Mouse (Mus musculus): Measurements from ENCODE around the gene Aff1. TPM values are rescaled to one million over a fixed set of nuclear protein-coding genes. Genes with fewer than 3 reads are reported as not detected.

Aff1 gene
- polyA plus RNA-seq, 1 experiment: 50.1 TPM

GRCm38 (mm10) chr5:103836148-103836784 is 144.1 kb downstream of the Aff1 start:
- H3K4me1 ChIP-seq (ENCODE audit: control insufficient read depth, insufficient read depth, low read length): peaks cover 18% of the 10 kb centered on the region
- H3K27ac ChIP-seq (ENCODE audit: insufficient read depth, low read length): no peak overlapping the region
- TF ChIP-seq POLR2A (IDR thresholded peaks at IDR 0.05; ENCODE audit: low read depth, low read length) (no peak), CTCF (IDR thresholded peaks at IDR 0.05; ENCODE audit: borderline replicate concordance, insufficient read depth, low read length) (no peak)
- H3K4me3 ChIP-seq (ENCODE audit: insufficient read depth, low read length): no peak overlapping the region

GRCm38 (mm10) chr5:103838550-103839264 is 146.5 kb downstream of the Aff1 start:
- no peak for TF ChIP-seq POLR2A (IDR thresholded peaks at IDR 0.05; ENCODE audit: low read depth, low read length)
- no peak for TF ChIP-seq CTCF (IDR thresholded peaks at IDR 0.05; ENCODE audit: borderline replicate concordance, insufficient read depth, low read length)
- H3K27ac ChIP-seq (ENCODE audit: insufficient read depth, low read length): 0 out of 2 replicates have a peak overlapping the region, but pooled peaks have one; percentile 6
- H3K4me1 ChIP-seq (ENCODE audit: control insufficient read depth, insufficient read depth, low read length): peaks cover 18% of the 10 kb centered on the region
- no peak overlapping the region for H3K4me3 ChIP-seq (ENCODE audit: insufficient read depth, low read length)

- Histone ChIP-seq H3K4me1 (ENCODE audit: control insufficient read depth, insufficient read depth, low read length) (peaks cover 18% of the 10 kb centered on the region), H3K27ac (ENCODE audit: insufficient read depth, low read length) (peak overlapping the region; percentile 23; the same call in 1 of the 2 replicates)
- TF ChIP-seq POLR2A (IDR thresholded peaks at IDR 0.05; ENCODE audit: low read depth, low read length) (no peak), CTCF (IDR thresholded peaks at IDR 0.05; ENCODE audit: borderline replicate concordance, insufficient read depth, low read length) (no peak)
Measured at GRCm38 (mm10) chr5:103839265-103839626, 147.1 kb downstream of the Aff1 start.

GRCm38 (mm10) chr5:103843938-103844337 is 151.8 kb downstream of the Aff1 start:
- 0 out of 2 replicates have a peak, but pooled peaks have one; percentile 7 for TF ChIP-seq CTCF (IDR thresholded peaks at IDR 0.05; ENCODE audit: borderline replicate concordance, insufficient read depth, low read length)
- TF ChIP-seq POLR2A (IDR thresholded peaks at IDR 0.05; ENCODE audit: low read depth, low read length): no peak
- H3K4me1 ChIP-seq (ENCODE audit: control insufficient read depth, insufficient read depth, low read length): peaks cover 1% of the 10 kb centered on the region; the same call in 1 of the 2 replicates
- no peak overlapping the region for H3K27ac ChIP-seq (ENCODE audit: insufficient read depth, low read length)
- no peak overlapping the region for H3K4me3 ChIP-seq (ENCODE audit: insufficient read depth, low read length)

More at GRCm38 (mm10) chr5:103839265-103839626, 147.1 kb downstream of the Aff1 start:
- H3K4me3 ChIP-seq (ENCODE audit: insufficient read depth, low read length): no peak overlapping the region

GRCm38 (mm10) chr5:103845418-103846153 is 153.4 kb downstream of the Aff1 start:
- H3K4me1 ChIP-seq (ENCODE audit: control insufficient read depth, insufficient read depth, low read length): no peaks in the 10 kb centered on the region
- TF ChIP-seq POLR2A (IDR thresholded peaks at IDR 0.05; ENCODE audit: low read depth, low read length) (no peak), CTCF (IDR thresholded peaks at IDR 0.05; ENCODE audit: borderline replicate concordance, insufficient read depth, low read length) (no peak)
- no peak overlapping the region for H3K27ac ChIP-seq (ENCODE audit: insufficient read depth, low read length)
- H3K4me3 ChIP-seq (ENCODE audit: insufficient read depth, low read length): no peak overlapping the region

- H3K27ac ChIP-seq (ENCODE audit: insufficient read depth, low read length): no peak overlapping the region
- TF ChIP-seq CTCF (IDR thresholded peaks at IDR 0.05; ENCODE audit: borderline replicate concordance, insufficient read depth, low read length) (no peak), POLR2A (IDR thresholded peaks at IDR 0.05; ENCODE audit: low read depth, low read length) (no peak)
- no peaks in the 10 kb centered on the region for H3K4me1 ChIP-seq (ENCODE audit: control insufficient read depth, insufficient read depth, low read length)
- H3K4me3 ChIP-seq (ENCODE audit: insufficient read depth, low read length): no peak overlapping the region
Measured at GRCm38 (mm10) chr5:103846154-103846551, 154.0 kb downstream of the Aff1 start.

- no peak overlapping the region for H3K4me3 ChIP-seq (ENCODE audit: insufficient read depth, low read length)
- H3K27ac ChIP-seq (ENCODE audit: insufficient read depth, low read length): no peak overlapping the region
- TF ChIP-seq CTCF (IDR thresholded peaks at IDR 0.05; ENCODE audit: borderline replicate concordance, insufficient read depth, low read length) (no peak), POLR2A (IDR thresholded peaks at IDR 0.05; ENCODE audit: low read depth, low read length) (no peak)
- H3K4me1 ChIP-seq (ENCODE audit: control insufficient read depth, insufficient read depth, low read length): no peaks in the 10 kb centered on the region
Measured at GRCm38 (mm10) chr5:103846609-103847008, 154.4 kb downstream of the Aff1 start.

GRCm38 (mm10) chr5:103848546-103848945 is 156.4 kb downstream of the Aff1 start:
- H3K27ac ChIP-seq (ENCODE audit: insufficient read depth, low read length): no peak overlapping the region
- TF ChIP-seq CTCF (IDR thresholded peaks at IDR 0.05; ENCODE audit: borderline replicate concordance, insufficient read depth, low read length) (no peak), POLR2A (IDR thresholded peaks at IDR 0.05; ENCODE audit: low read depth, low read length) (no peak)
- peaks cover 3% of the 10 kb centered on the region; the same call in 1 of the 2 replicates for H3K4me1 ChIP-seq (ENCODE audit: control insufficient read depth, insufficient read depth, low read length)
- H3K4me3 ChIP-seq (ENCODE audit: insufficient read depth, low read length): no peak overlapping the region

- TF ChIP-seq CTCF (IDR thresholded peaks at IDR 0.05; ENCODE audit: borderline replicate concordance, insufficient read depth, low read length) (no peak), POLR2A (IDR thresholded peaks at IDR 0.05; ENCODE audit: low read depth, low read length) (no peak)
- peaks cover 15% of the 10 kb centered on the region for H3K4me1 ChIP-seq (ENCODE audit: control insufficient read depth, insufficient read depth, low read length)
- H3K4me3 ChIP-seq (ENCODE audit: insufficient read depth, low read length): no peak overlapping the region
- H3K27ac ChIP-seq (ENCODE audit: insufficient read depth, low read length): no peak overlapping the region
Measured at GRCm38 (mm10) chr5:103852756-103853549, 160.8 kb downstream of the Aff1 start.

All from embryonic fibroblast, embryonic 13.5 days (primary cell).